Mouse (Mus musculus) C2C12 (cell line): ENCODE data around the gene Dram2.

Source experiments
- CTCF ChIP-seq: IDR thresholded peaks from one replicate; pipeline ENCODE4 v1.5.1; 2011; ENCODE audit not compliant: control insufficient read depth, insufficient read depth, insufficient read length
- MYOD1 ChIP-seq: IDR thresholded peaks from one replicate; pipeline ENCODE4 v1.6.1; 2011; ENCODE audit warnings: low read depth; ENCODE audit not compliant: control insufficient read depth, insufficient read length
- MYOG ChIP-seq: IDR thresholded peaks from one replicate; pipeline ENCODE4 v1.6.1; 2011; ENCODE audit not compliant: control insufficient read depth, insufficient read length; ENCODE audit errors: extremely low read depth
- USF1 ChIP-seq: IDR thresholded peaks from one replicate; pipeline ENCODE4 v1.6.1; 2011; ENCODE audit warnings: low read depth, mild to moderate bottlenecking, control low read depth, moderate library complexity

DNA sequence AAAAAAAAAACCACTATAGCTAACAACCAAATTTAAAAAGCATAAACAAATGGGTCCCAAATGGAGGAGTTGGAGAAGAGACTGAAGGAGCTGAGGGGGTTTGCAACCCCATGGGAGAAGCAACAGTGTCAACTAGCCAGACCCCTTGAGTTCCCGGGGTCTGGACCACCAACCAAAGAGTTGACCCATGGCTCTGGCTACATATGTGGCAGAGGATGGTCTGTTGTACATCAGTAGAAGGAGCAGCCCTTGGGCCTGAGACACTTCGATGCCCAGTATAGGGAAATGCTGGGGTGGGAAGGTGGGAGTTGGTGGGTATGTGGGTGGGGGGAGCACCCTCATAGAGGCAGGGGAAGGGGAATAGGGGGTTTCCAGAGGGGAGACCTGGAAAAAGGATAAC is 31.7 kb downstream of the Dram2 start:
- no peak for TF ChIP-seq CTCF
- no peak for TF ChIP-seq USF1
- no peak for TF ChIP-seq MYOD1
- TF ChIP-seq MYOG = no peak
